Mouse (Mus musculus): ENCODE results near the gene Xkr7. TPM values are rescaled to one million over a fixed set of nuclear protein-coding genes. Genes with fewer than 3 reads are reported as not detected.

Gene Xkr7
- total RNA-seq, 2 experiments from 2014 or later, result not detected

- no peak for ATAC-seq (replicated peaks; ENCODE audit: poor library complexity)
Observed at GRCm38 (mm10) chr2:153066991-153067390, 35.3 kb downstream of the Xkr7 start.

GRCm38 (mm10) chr2:153070762-153071490 is 39.3 kb downstream of the Xkr7 start:
- ATAC-seq (replicated peaks; ENCODE audit: poor library complexity), result no peak

DNA sequence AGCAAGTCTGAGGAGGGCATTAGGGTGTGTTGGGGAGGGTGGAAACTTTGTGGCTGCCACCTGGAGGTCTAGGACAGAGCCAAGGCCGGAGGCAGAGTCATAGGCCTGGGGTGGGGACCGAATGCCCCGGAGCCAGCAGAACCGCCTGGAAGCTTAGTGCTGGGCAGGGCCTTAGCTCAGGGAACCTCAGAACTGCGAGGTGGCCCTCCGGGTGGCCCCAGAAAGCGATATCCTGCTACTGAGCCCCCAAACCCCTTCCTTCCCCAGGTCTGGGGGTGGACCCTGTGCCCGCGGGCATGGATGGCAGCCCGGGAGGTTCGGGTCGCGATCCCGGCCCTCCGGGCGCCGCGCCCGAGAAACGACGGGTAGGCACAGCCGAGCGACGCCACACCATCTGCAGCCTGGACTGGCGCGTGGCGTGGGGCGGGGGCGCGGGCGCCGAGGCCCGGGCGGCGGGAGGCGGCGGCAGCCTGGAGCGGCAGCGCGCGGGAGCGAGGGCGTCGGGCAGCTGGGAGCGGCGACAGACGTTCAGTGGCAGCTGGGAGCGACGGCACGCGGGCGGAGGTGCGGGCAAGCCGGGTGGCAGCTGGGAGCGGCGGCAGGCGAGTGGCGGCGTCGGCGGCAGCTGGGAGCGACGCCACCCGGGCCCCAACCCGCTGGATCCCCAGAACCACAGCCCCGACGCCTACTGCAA is 40.0 kb downstream of the Xkr7 start:
- no peak for ATAC-seq (replicated peaks; ENCODE audit: poor library complexity)

- ATAC-seq (replicated peaks; ENCODE audit: poor library complexity), result no peak
Observed at GRCm38 (mm10) chr2:153074651-153075050, 43.0 kb downstream of the Xkr7 start.

DNA sequence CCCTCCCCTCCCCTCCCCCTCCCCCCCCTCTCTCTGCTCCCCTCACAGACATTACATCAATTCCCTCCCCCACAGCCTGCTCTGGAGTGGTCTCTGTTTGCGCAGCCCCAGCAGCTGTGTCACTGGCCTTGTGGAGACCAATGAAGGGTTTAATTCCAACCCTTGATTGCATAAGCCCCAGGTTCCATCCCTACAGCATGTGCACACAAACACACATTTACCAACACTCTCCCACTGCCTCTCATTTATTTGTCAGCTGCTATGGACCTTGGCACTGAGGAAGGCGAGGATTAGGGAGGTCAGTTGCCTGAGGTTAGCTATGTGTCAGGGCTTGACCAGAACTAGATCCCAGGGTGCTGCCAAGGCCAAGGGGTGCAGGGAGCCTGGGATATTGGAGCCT is 44.3 kb downstream of the Xkr7 start:
- ATAC-seq (replicated peaks; ENCODE audit: poor library complexity), result peak; percentile 91

DNA sequence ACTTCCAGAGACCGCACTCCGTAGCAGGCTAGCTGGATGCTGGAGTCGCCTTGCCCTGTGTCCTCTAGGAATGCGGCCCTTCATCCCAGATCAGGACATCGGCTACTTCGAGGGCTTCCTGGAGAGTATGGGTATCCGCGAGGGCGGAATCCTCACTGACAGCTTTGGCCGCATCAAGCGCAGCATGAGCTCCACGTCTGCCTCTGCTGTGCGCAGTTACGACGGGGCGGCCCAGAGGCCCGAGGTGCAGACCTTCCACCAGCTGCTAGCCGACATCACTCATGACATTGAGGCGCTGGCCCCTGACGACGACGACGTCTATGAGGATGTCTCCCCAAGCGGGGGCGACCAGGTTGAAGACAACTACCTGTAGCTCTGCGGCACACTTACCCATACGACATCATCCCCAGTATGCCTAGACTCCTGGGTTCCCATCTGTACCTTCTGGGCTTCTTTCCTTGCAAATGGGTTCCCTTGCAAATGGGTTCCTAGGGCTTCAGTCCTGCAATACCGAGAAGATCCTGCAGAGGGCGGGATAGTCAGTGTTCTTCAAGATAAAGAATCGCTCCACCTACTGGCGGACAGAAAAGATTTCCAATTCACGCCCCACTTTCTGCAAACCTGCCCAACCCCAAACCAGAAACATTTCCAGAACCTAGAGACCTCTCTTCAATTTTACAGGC is 49.3 kb downstream of the Xkr7 start:
- ATAC-seq (replicated peaks; ENCODE audit: poor library complexity), result peak; percentile 74

GRCm38 (mm10) chr2:153081866-153082265 is 50.2 kb downstream of the Xkr7 start:
- no peak for ATAC-seq (replicated peaks; ENCODE audit: poor library complexity)

DNA sequence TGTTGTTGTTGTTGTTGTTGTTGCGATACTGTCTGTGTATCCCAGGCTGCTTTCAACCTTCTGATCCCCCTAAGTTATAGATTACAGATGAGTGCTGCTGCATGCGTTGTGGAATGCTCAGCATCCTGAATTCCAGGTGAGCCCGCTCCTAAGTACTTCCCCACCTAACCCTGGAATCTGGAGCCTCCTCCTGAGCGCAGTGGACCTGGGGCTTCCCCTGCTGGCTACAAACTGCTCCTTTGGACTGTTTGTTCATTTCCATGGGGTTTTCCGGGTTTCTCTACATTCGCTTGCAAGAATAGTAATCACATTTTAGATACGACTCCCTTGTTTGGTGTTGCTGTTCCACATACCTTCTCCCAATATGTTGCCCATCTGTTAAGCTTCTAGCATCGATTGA is 51.6 kb downstream of the Xkr7 start:
- ATAC-seq (replicated peaks; ENCODE audit: poor library complexity), result no peak

GRCm38 (mm10) chr2:153083824-153084223 is 52.2 kb downstream of the Xkr7 start:
- peak; percentile 55 for ATAC-seq (replicated peaks; ENCODE audit: poor library complexity)

GRCm38 (mm10) chr2:153084261-153084976 is 52.8 kb downstream of the Xkr7 start:
- ATAC-seq (replicated peaks; ENCODE audit: poor library complexity), result peak; percentile 88

DNA sequence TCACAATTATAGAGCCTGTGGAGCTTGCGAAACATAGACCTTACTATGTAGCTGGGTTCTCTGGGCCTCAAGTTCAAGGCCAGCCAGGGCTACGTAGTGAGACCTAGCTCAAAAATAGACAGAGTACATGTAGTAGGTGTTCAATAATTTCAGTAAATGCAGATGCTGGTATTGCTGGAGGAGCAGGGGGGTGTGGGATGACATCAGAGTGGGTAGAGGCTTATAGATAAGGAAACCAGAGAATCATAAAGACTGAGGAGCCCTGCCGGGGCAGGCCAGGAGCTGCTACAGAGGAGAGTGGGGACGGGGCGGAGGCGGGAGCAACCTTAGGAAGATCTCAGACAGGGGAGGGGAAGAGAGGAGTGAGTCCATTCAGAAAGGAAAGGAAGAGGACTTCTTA is 53.9 kb downstream of the Xkr7 start:
- no peak for ATAC-seq (replicated peaks; ENCODE audit: poor library complexity)

GRCm38 (mm10) chr2:153086166-153086565 is 54.5 kb downstream of the Xkr7 start:
- ATAC-seq (replicated peaks; ENCODE audit: poor library complexity), result no peak

- ATAC-seq (replicated peaks; ENCODE audit: poor library complexity), result no peak
Observed at GRCm38 (mm10) chr2:153087091-153087490, 55.4 kb downstream of the Xkr7 start.

- no peak for ATAC-seq (replicated peaks; ENCODE audit: poor library complexity)
Observed at GRCm38 (mm10) chr2:153089316-153089715, 57.7 kb downstream of the Xkr7 start.

DNA sequence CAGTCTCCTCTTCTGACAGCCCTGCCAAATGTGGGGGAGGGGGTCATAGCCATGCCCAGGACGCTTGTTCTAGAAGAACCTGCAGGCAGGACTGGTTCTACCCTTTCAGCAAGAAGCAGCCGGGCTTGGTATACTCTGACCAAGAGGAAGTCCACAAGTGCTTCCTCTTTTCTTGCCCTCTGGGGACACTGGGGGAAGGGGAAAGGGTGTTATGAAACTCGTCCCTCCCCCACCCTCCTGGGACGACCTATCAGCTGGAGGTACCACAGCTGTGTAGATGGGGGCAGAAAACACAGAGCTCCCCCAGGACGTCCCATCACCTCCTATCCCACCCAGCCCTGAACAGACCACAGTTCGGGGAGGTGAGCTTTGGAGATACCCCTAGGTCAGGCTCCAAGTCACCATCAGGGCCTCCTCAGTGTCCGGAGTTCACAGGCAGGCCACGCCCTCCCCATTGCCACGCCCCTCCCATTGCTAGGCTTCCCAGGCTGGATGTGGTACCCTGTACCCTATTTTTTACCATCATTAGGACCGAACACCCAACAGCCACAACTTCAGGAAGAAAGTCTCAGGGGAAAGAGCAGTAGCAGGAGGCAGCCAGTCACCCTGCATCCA is 59.0 kb downstream of the Xkr7 start:
- peak; percentile 91 for ATAC-seq (replicated peaks; ENCODE audit: poor library complexity)

Other genes with a start within 250 kb of the Xkr7 start
- 8.1 and 10.2 TPM in 2 replicates for gene Bcl2l1, start 200.1 kb upstream of the Xkr7 start, total RNA-seq (2015)
- 13.5 and 18.4 TPM in 2 replicates for gene Bcl2l1, start 200.1 kb upstream of the Xkr7 start, total RNA-seq (2017)
- 104 and 111 TPM in 2 replicates for gene Tpx2, start 183.9 kb upstream of the Xkr7 start, total RNA-seq (2015)
- 112 and 114 TPM in 2 replicates for gene Tpx2, start 183.9 kb upstream of the Xkr7 start, total RNA-seq (2017)
- gene Mylk2, start 120.5 kb upstream of the Xkr7 start, total RNA-seq (2015), result not detected in 2 replicates
- gene Mylk2, start 120.5 kb upstream of the Xkr7 start, total RNA-seq (2017), result not detected in 2 replicates
- not detected in 2 replicates for gene Foxs1, start 98.6 kb upstream of the Xkr7 start, total RNA-seq (2015)
- gene Foxs1, start 98.6 kb upstream of the Xkr7 start, total RNA-seq (2017), result not detected in 2 replicates
- not detected in 2 replicates for gene Dusp15, start 80.2 kb upstream of the Xkr7 start, total RNA-seq (2015)
- not detected in 2 replicates for gene Dusp15, start 80.2 kb upstream of the Xkr7 start, total RNA-seq (2017)
- 1.8 and 2.1 TPM in 2 replicates for gene Ttll9, start 69.4 kb upstream of the Xkr7 start, total RNA-seq (2015)
- gene Ttll9, start 69.4 kb upstream of the Xkr7 start, total RNA-seq (2017), result 1.6 TPM in 2 replicates
- 59.1 and 59.5 TPM in 2 replicates for gene Pdrg1, start 16.4 kb upstream of the Xkr7 start, total RNA-seq (2015)
- 178 and 193 TPM in 2 replicates for gene Pdrg1, start 16.4 kb upstream of the Xkr7 start, total RNA-seq (2017)
- 2.5 and 2.8 TPM in 2 replicates for gene Ccm2l, start 34.1 kb downstream of the Xkr7 start, total RNA-seq (2015)
- gene Ccm2l, start 34.1 kb downstream of the Xkr7 start, total RNA-seq (2017), result 1.2 and 2.2 TPM in 2 replicates
- 16.3 and 17.3 TPM in 2 replicates for gene Hck, start 76.6 kb downstream of the Xkr7 start, total RNA-seq (2015)
- gene Hck, start 76.6 kb downstream of the Xkr7 start, total RNA-seq (2017), result 20.1 and 25.7 TPM in 2 replicates
- gene Tm9sf4, start 129.5 kb downstream of the Xkr7 start, total RNA-seq (2015), result 59.2 and 60.4 TPM in 2 replicates
- 65.8 and 89.2 TPM in 2 replicates for gene Tm9sf4, start 129.5 kb downstream of the Xkr7 start, total RNA-seq (2017)
- gene Tspyl3, start 193.6 kb downstream of the Xkr7 start, total RNA-seq (2015), result 8.0 and 10.8 TPM in 2 replicates
- 7.0 and 8.9 TPM in 2 replicates for gene Tspyl3, start 193.6 kb downstream of the Xkr7 start, total RNA-seq (2017)
- gene Plagl2, start 209.6 kb downstream of the Xkr7 start, total RNA-seq (2015), result 42.3 and 45.4 TPM in 2 replicates
- gene Plagl2, start 209.6 kb downstream of the Xkr7 start, total RNA-seq (2017), result 5.6 TPM in 2 replicates
- 14.0 and 14.9 TPM in 2 replicates for gene Pofut1, start 209.7 kb downstream of the Xkr7 start, total RNA-seq (2015)
- 16.7 and 22.1 TPM in 2 replicates for gene Pofut1, start 209.7 kb downstream of the Xkr7 start, total RNA-seq (2017)